Comparison of ENCODE assay signal across 8 mouse cellular contexts in genomic region chr2:30093471-30094207, GRCm38 (mm10). TPM values are rescaled to one million over a fixed set of nuclear protein-coding genes. Genes with fewer than 3 reads are reported as not detected.
A peak's percentile ranks its signal among the peaks of the same experiment; 100 is the strongest.
DNase-seq lines count a peak whose midpoint lies in the region; ATAC-seq and TF ChIP-seq lines count a peak whose summit lies in the region.

Gene Zdhhc12, minus strand, starts transcription at chr2:30093648.

- H3K9me3 ChIP-seq in G1E (replicated peaks) = no peaks in the 10 kb centered on the region
- no peaks in the 10 kb centered on the region for H3K9me3 ChIP-seq in forebrain, embryonic 16.5 days (ENCODE audit: control insufficient read depth, low read length)
- H3K9me3 ChIP-seq in lung, embryonic 14.5 days (ENCODE audit: low read depth, low read length) = no peaks in the 10 kb centered on the region

- under 1% methylated on average over 51 of the region's 51 CpGs for WGBS in forebrain, embryonic 16.5 days
- WGBS in lung, embryonic 14.5 days = under 1% methylated on average over 51 of the region's 51 CpGs
- under 1% methylated on average over 51 of the region's 51 CpGs for WGBS in olfactory bulb, adult 2 months
- under 1% methylated on average over 51 of the region's 51 CpGs for WGBS in thymus, adult 2 months

- H3K4me3 ChIP-seq in G1E (ENCODE audit: low read depth, low read length) = peak within 1 kb of the TSS; percentile 82
- peak within 1 kb of the TSS; percentile 70 for H3K4me3 ChIP-seq in forebrain, embryonic 16.5 days (replicated peaks; ENCODE audit: low read length)
- H3K4me3 ChIP-seq in layer of hippocampus, adult 2 months = peak within 1 kb of the TSS; percentile 84
- peak within 1 kb of the TSS; percentile 69 for H3K4me3 ChIP-seq in lung, embryonic 14.5 days (ENCODE audit: low read depth, low read length)
- peak within 1 kb of the TSS; percentile 51 for H3K4me3 ChIP-seq in olfactory bulb, adult 2 months (ENCODE audit: insufficient read depth, low read depth, low read length)
- H3K4me3 ChIP-seq in thymus, adult 2 months (ENCODE audit: control insufficient read depth, insufficient read depth, low read length) = peak within 1 kb of the TSS; percentile 84

- peaks cover 40% of the 10 kb centered on the region for H3K4me1 ChIP-seq in G1E (ENCODE audit: insufficient read depth, low read depth, low read length)
- H3K4me1 ChIP-seq in forebrain, embryonic 16.5 days (replicated peaks; ENCODE audit: control insufficient read depth, insufficient read depth, low read length) = peaks cover 19% of the 10 kb centered on the region
- H3K4me1 ChIP-seq in lung, embryonic 14.5 days (ENCODE audit: insufficient read depth) = peaks cover 8% of the 10 kb centered on the region; the same call in 1 of the 2 replicates
- peaks cover 7% of the 10 kb centered on the region for H3K4me1 ChIP-seq in olfactory bulb, adult 2 months (ENCODE audit: control insufficient read depth, insufficient read depth, low read length)
- H3K4me1 ChIP-seq in thymus, adult 2 months (replicated peaks; ENCODE audit: control insufficient read depth, insufficient read depth, low read length) = peaks cover 16% of the 10 kb centered on the region

- TF ChIP-seq POLR2A in olfactory bulb, adult 2 months (IDR thresholded peaks at IDR 0.05; ENCODE audit: insufficient read depth, low read depth, low read length) = 0 out of 2 replicates have a peak, but pooled peaks have one; percentile 28
- TF ChIP-seq POLR2A in thymus, adult 2 months (IDR thresholded peaks at IDR 0.05; ENCODE audit: control insufficient read depth, extremely low read depth, insufficient read depth, low read length, poor library complexity) = peak; percentile 62; the same call in 1 of the 2 replicates

- TF ChIP-seq CTCF in G1E (IDR thresholded peaks at IDR 0.05; ENCODE audit: low read depth, low read length) = no peak
- TF ChIP-seq CTCF in layer of hippocampus, adult 2 months (conservative IDR thresholded peaks at IDR 0.05) = no peak; the same call in 1 of the 2 replicates
- no peak for TF ChIP-seq CTCF in lung, embryonic 14.5 days (IDR thresholded peaks at IDR 0.05; ENCODE audit: low read depth)
- TF ChIP-seq CTCF in olfactory bulb, adult 2 months (IDR thresholded peaks at IDR 0.05; ENCODE audit: insufficient read depth, low read depth, low read length) = 0 out of 2 replicates have a peak, but pooled peaks have one; percentile 7
- TF ChIP-seq CTCF in thymus, adult 2 months (IDR thresholded peaks at IDR 0.05; ENCODE audit: borderline replicate concordance, control insufficient read depth, extremely low read depth, insufficient read depth, low read length, poor library complexity) = peak; percentile 46; the same call in 1 of the 2 replicates

- peak within 1 kb of the TSS; percentile 67 for H3K9ac ChIP-seq in forebrain, embryonic 16.5 days (replicated peaks; ENCODE audit: low read depth, low read length)
- peak within 1 kb of the TSS; percentile 69 for H3K9ac ChIP-seq in lung, embryonic 14.5 days

- H3K27ac ChIP-seq in forebrain, embryonic 16.5 days (ENCODE audit: low read length) = peak within 1 kb of the TSS; percentile 41
- peak within 1 kb of the TSS; percentile 86 for H3K27ac ChIP-seq in layer of hippocampus, adult 2 months
- H3K27ac ChIP-seq in lung, embryonic 14.5 days (ENCODE audit: low read depth) = peak within 1 kb of the TSS; percentile 66
- H3K27ac ChIP-seq in olfactory bulb, adult 2 months (ENCODE audit: insufficient read depth, low read depth, low read length) = no peak within 1 kb of the TSS
- H3K27ac ChIP-seq in thymus, adult 2 months (ENCODE audit: control insufficient read depth, insufficient read depth, low read length) = peak within 1 kb of the TSS; percentile 12; the same call in 1 of the 2 replicates

- H3K36me3 ChIP-seq in G1E (replicated peaks) = peaks cover 67% of the 10 kb centered on the region
- H3K36me3 ChIP-seq in forebrain, embryonic 16.5 days (ENCODE audit: control insufficient read depth, insufficient read depth) = no peaks in the 10 kb centered on the region
- peaks cover 24% of the 10 kb centered on the region; the same call in 1 of the 2 replicates for H3K36me3 ChIP-seq in lung, embryonic 14.5 days (ENCODE audit: insufficient read depth)
- no peaks in the 10 kb centered on the region for H3K36me3 ChIP-seq in thymus, adult 2 months (ENCODE audit: control insufficient read depth, insufficient read depth, low read length)

- peak; percentile 95 for ATAC-seq in G1E (ENCODE audit: extremely low read depth, insufficient number of reproducible peaks, low FRiP score, poor library complexity, severe bottlenecking)
- peak; percentile 97 for ATAC-seq in forebrain, embryonic 16.5 days
- peak; percentile 96 for ATAC-seq in lung, embryonic 14.5 days (ENCODE audit: insufficient read depth)

- DNase-seq in G1E (ENCODE audit: low spot score) = peak; percentile 96
- DNase-seq in cerebellum, adult 18-20 months = peak; percentile 89 to 96
- DNase-seq in heart, postnatal 36 days = peak; percentile 86 to 89
- peak; percentile 89 to 95 for DNase-seq in layer of hippocampus, adult 2 months (ENCODE audit: low spot score in 2 of 2)
- peak; percentile 98 for DNase-seq in lung, embryonic 14.5 days
- peak; percentile 98 for DNase-seq in thymus, adult 2 months

- H3K27me3 ChIP-seq in G1E (ENCODE audit: insufficient read depth, low read length) = no peaks in the 10 kb centered on the region
- no peaks in the 10 kb centered on the region for H3K27me3 ChIP-seq in forebrain, embryonic 16.5 days (replicated peaks; ENCODE audit: control insufficient read depth, insufficient read depth, low read length)
- no peaks in the 10 kb centered on the region for H3K27me3 ChIP-seq in lung, embryonic 14.5 days (ENCODE audit: insufficient read depth, low read length)
- no peaks in the 10 kb centered on the region for H3K27me3 ChIP-seq in thymus, adult 2 months (ENCODE audit: control insufficient read depth, insufficient read depth, low read length)

- intact Hi-C loops in heart, postnatal 36 days (cut with DNase I) = loop anchor here (2.0 kb wide), 1 partner anchor 51 kb away; no protein-coding TSS in a partner anchor

- peak within 1 kb of the TSS; percentile 97 for H3K4me2 ChIP-seq in forebrain, embryonic 16.5 days (ENCODE audit: low read length)
- H3K4me2 ChIP-seq in lung, embryonic 14.5 days = peak within 1 kb of the TSS; percentile 92

RNA-seq across cellular contexts. Expression of gene Zdhhc12, which starts in this region (rescaled TPM):
- 25.4 and 29.4 TPM in 2 replicates for total RNA-seq in G1E (2014; fragmentation: Nextera tagmentation)
- 9.5 and 10.3 TPM in 2 replicates for total RNA-seq in G1E (2017)
- polyA plus RNA-seq in G1E (2012) = 31.0 and 31.4 TPM in 2 replicates
- polyA plus RNA-seq in forebrain, embryonic 16.5 days (2015; fragmentation: Nextera tagmentation; extraction: Ambion mirVana) = 17.8 and 19.0 TPM in 2 replicates
- 1 to 10 TPM; 4.1 to 4.7 TPM for total RNA-seq in heart, postnatal 36 days (2021)
- total RNA-seq in layer of hippocampus, adult 2 months (2021) = 1 to 10 TPM; 7.6 to 9.1 TPM
- 28.5 and 31.5 TPM in 2 replicates for polyA plus RNA-seq in lung, embryonic 14.5 days (2014; fragmentation: Nextera tagmentation; extraction: Ambion mirVana)
- not detected in 2 replicates for polyA plus RNA-seq in olfactory bulb, adult 2 months (2012; ENCODE audit: insufficient read depth, insufficient read length, low replicate concordance, missing spikeins)
- 146 and 160 TPM in 2 replicates for polyA plus RNA-seq in thymus, adult 2 months (2012; rRNA removed)

Comparison
In these comparisons a context has a peak if more than half of its experiments do, and no peak if none do; other contexts are left out.
1. CTCF ChIP-seq: peak in olfactory bulb, adult 2 months (single experiment) and thymus, adult 2 months (single experiment); none in G1E (single experiment), layer of hippocampus, adult 2 months (single experiment) and lung, embryonic 14.5 days (single experiment).
2. Peak in every context shown above with its lines, with median percentiles within 50 percentile points of each other: ATAC-seq, DNase-seq and H3K4me3 ChIP-seq.